Mouse (Mus musculus) neural tube, embryonic 15.5 days (tissue): ENCODE results near the gene Psmd10. TPM values are rescaled to one million over a fixed set of nuclear protein-coding genes. Genes with fewer than 3 reads are reported as not detected.
A peak's percentile ranks its signal among the peaks of the same experiment; 100 is the strongest.

Experiments used
- ATAC-seq: fragments of 200-750 bp; cut with Nextera tagmentation; 2 replicates; pipeline ENCODE4 v1.8.0; 2017; ENCODE audit warnings: mild to moderate bottlenecking, moderate TSS enrichment, moderate library complexity; ENCODE audit not compliant: low FRiP score
- H3K27ac ChIP-seq: fragments of 300-500 bp; sonication (generic); replicated peaks from 2 replicates; pipeline ENCODE4 v1.5.1; 2015; ENCODE audit warnings: mild to moderate bottlenecking, inconsistent platforms
- H3K27me3 ChIP-seq: fragments of 300-500 bp; sonication (generic); replicated peaks from 2 replicates; pipeline ENCODE4 v1.6.1; 2015; ENCODE audit warnings: inconsistent platforms
- H3K36me3 ChIP-seq: fragments of 300-500 bp; sonication (generic); 2 replicates; pipeline ENCODE4 v1.6.1; 2015; ENCODE audit warnings: inconsistent platforms
- H3K4me1 ChIP-seq: fragments of 300-500 bp; sonication (generic); 2 replicates; pipeline ENCODE4 v1.6.1; 2015; ENCODE audit warnings: inconsistent platforms
- H3K4me2 ChIP-seq: fragments of 300-500 bp; sonication (generic); 2 replicates; pipeline ENCODE4 v1.6.1; 2015; ENCODE audit warnings: inconsistent platforms, mild to moderate bottlenecking, moderate library complexity
- H3K4me3 ChIP-seq: fragments of 300-500 bp; sonication (generic); replicated peaks from 2 replicates; pipeline ENCODE4 v1.5.1; 2015; ENCODE audit warnings: mild to moderate bottlenecking, inconsistent platforms
- H3K9ac ChIP-seq: fragments of 300-500 bp; sonication (generic); replicated peaks from 2 replicates; pipeline ENCODE4 v1.6.1; 2015; ENCODE audit warnings: mild to moderate bottlenecking, inconsistent platforms
- H3K9me3 ChIP-seq: fragments of 300-500 bp; sonication (generic); replicated peaks from 2 replicates; pipeline ENCODE4 v1.6.1; 2016; ENCODE audit warnings: inconsistent platforms
- WGBS: fragments of 180-500 bp; shearing (Covaris S2); methylation state at CpG from one replicate; pipeline ENCODE4 v1.1.7; 2015; ENCODE audit warnings: mixed read lengths; 5-methylcytosine and 5-hydroxymethylcytosine counted together
- polyA plus RNA-seq: library from polyadenylated mRNA; unstranded; fragments of >200 nt; fragmentation: Nextera tagmentation; extraction: Ambion mirVana; gene quantifications from 2 replicates; pipeline ENCODE4 v1.2.1, GENCODE M21; 2015

Psmd10 gene
- polyA plus RNA-seq: 43.8 and 46.6 TPM in 2 replicates

DNA sequence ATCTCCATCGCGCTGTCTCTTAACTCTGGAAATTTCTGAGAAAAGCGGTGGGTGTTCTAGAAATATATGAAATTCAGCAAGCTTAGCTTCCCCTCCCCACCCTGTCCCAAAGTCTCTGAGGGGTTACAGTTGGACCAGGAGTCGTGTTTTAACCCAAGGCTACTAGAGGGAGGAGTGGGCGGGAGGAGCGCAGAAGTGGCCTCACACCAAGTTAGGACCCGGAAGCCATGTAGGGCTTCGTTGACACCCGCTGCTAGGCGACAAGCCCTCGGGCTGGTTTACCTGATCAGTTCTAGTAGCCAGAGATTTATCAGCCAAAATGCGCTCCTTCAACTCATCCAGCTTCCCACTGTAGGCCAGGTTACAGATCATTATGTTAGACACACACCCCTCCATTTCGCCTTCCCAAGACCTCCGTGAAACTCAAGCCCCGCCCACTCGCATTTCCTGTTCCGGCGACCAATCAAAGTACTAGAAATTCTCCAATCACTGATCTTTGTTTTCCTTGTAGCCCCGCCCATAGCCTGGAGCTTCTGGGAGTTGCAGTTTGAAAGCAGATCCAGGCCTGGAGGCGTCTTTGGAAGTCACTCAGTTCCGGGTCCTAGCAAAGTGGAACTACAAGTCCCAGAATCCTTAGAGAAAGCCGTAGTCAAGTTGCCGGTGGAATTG lies at the start of gene Psmd10, which contains the start of gene Atg4a:
TSS of gene Psmd10 (minus strand) at position 457 of the 669 bp plus-strand sequence.
TSS of gene Atg4a (plus strand) at position 636 of the 669 bp plus-strand sequence.
- no peaks in the 10 kb centered on the region for H3K36me3 ChIP-seq
- peak within 1 kb of the TSS; percentile 67; the same call in 1 of the 2 replicates for H3K27ac ChIP-seq
- no peaks in the 10 kb centered on the region for H3K4me1 ChIP-seq
- no peaks in the 10 kb centered on the region for H3K9me3 ChIP-seq
- H3K4me2 ChIP-seq: peak within 1 kb of the TSS; percentile 55
- H3K9ac ChIP-seq: peak within 1 kb of the TSS; percentile 47
- ATAC-seq: peak; percentile 98
- WGBS: 22% methylated on average over 23 of the region's 23 CpGs
- peak within 1 kb of the TSS; percentile 56 for H3K4me3 ChIP-seq
- peaks cover 15% of the 10 kb centered on the region; the same call in 1 of the 2 replicates for H3K27me3 ChIP-seq

- no peak for ATAC-seq
- H3K9me3 ChIP-seq: no peaks in the 10 kb centered on the region
- H3K4me2 ChIP-seq: no peak overlapping the region
- H3K4me1 ChIP-seq: no peaks in the 10 kb centered on the region
- H3K27me3 ChIP-seq: 0 out of 2 replicates have a peak, but pooled peaks cover 8% of the 10 kb centered on the region
- no peak overlapping the region for H3K4me3 ChIP-seq
- H3K27ac ChIP-seq: no peak overlapping the region
- no peaks in the 10 kb centered on the region; the same call in 1 of the 2 replicates for H3K36me3 ChIP-seq
- no peak overlapping the region for H3K9ac ChIP-seq
Measured at GRCm38 (mm10) chrX:140998885-140999284, 42.4 kb upstream of the Psmd10 start.

- Histone ChIP-seq H3K4me2 (no peak overlapping the region), H3K9me3 (no peaks in the 10 kb centered on the region), H3K36me3 (no peaks in the 10 kb centered on the region; the same call in 1 of the 2 replicates), H3K4me1 (no peaks in the 10 kb centered on the region), H3K27ac (no peak overlapping the region), H3K9ac (no peak overlapping the region), H3K4me3 (no peak overlapping the region), H3K27me3 (peaks cover 9% of the 10 kb centered on the region; the same call in 1 of the 2 replicates)
- 56% methylated on average over 1 of the region's 1 CpGs for WGBS
- no peak for ATAC-seq
Measured at GRCm38 (mm10) chrX:140997912-140998545, 41.5 kb upstream of the Psmd10 start.

DNA sequence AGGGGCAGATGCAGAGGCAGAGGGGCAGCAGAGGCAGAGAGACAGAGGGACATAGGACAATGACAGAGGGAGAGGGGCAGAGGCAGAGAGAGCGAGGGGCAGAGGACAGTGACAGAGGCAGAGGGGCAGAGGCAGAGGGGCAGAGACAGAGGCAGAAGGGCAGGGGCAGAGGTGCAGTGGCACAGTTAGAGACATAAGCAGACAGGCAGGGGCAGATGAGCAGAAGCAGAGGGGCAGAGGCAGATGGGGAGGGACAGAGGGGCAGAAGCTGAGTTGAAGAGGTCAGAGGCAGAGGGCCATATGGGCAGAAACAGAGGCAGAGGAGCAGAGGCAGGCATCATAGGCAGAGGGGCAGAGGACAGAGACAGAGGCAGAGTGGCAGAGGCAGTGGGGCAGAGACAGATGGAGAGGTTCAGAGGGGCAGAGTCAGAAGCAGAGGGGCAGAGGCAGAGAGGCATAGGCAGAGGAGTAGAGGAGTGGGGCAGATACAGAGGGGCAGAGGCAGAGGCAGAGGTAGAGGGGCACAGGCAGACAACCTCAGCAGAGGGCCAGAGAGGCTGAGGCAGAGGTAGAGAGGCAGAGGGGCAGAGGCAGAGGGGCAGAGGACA lies 40.5 kb upstream of the Psmd10 start:
- Histone ChIP-seq H3K4me2 (no peak overlapping the region), H3K27me3 (peaks cover 11% of the 10 kb centered on the region; the same call in 1 of the 2 replicates), H3K4me1 (no peaks in the 10 kb centered on the region), H3K36me3 (no peaks in the 10 kb centered on the region; the same call in 1 of the 2 replicates), H3K4me3 (no peak overlapping the region), H3K9ac (no peak overlapping the region), H3K9me3 (no peaks in the 10 kb centered on the region), H3K27ac (no peak overlapping the region)
- ATAC-seq: peak; percentile 69; the same call in 1 of the 2 replicates
- WGBS: 70% methylated on average over 1 of the region's 1 CpGs

- Histone ChIP-seq H3K4me2 (no peak overlapping the region), H3K36me3 (no peaks in the 10 kb centered on the region), H3K4me1 (no peaks in the 10 kb centered on the region), H3K27me3 (peaks cover 44% of the 10 kb centered on the region), H3K9ac (no peak overlapping the region), H3K9me3 (no peaks in the 10 kb centered on the region), H3K27ac (no peak overlapping the region), H3K4me3 (no peak overlapping the region)
- 82% methylated on average over 2 of the region's 2 CpGs for WGBS
- ATAC-seq: no peak
Measured at GRCm38 (mm10) chrX:140985256-140985655, 28.7 kb upstream of the Psmd10 start.

DNA sequence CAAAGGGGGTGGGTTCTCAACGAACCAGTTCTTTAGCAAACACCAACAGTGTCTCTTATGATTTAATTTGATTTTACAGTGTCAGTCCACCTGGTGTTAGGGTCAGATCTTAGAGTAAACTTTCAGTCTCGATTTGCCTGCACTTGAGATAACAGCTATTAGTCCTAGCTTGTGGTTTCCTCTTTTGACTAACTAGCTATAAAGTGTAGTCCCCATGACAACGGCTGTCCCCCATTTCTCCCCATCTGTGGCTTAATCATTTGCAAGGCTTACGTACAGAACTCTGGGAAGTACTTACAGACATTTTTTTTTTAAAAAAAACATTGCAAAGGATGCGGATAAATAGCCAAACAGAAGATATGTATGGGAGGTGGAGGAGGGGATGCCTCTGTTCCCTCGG lies 28.3 kb upstream of the Psmd10 start:
- no peak overlapping the region for H3K4me3 ChIP-seq
- peaks cover 44% of the 10 kb centered on the region for H3K27me3 ChIP-seq
- WGBS: 69% methylated on average over 6 of the region's 6 CpGs
- no peaks in the 10 kb centered on the region for H3K4me1 ChIP-seq
- H3K36me3 ChIP-seq: no peaks in the 10 kb centered on the region
- H3K9ac ChIP-seq: no peak overlapping the region
- ATAC-seq: no peak
- H3K9me3 ChIP-seq: no peaks in the 10 kb centered on the region
- no peak overlapping the region for H3K27ac ChIP-seq
- no peak overlapping the region for H3K4me2 ChIP-seq

DNA sequence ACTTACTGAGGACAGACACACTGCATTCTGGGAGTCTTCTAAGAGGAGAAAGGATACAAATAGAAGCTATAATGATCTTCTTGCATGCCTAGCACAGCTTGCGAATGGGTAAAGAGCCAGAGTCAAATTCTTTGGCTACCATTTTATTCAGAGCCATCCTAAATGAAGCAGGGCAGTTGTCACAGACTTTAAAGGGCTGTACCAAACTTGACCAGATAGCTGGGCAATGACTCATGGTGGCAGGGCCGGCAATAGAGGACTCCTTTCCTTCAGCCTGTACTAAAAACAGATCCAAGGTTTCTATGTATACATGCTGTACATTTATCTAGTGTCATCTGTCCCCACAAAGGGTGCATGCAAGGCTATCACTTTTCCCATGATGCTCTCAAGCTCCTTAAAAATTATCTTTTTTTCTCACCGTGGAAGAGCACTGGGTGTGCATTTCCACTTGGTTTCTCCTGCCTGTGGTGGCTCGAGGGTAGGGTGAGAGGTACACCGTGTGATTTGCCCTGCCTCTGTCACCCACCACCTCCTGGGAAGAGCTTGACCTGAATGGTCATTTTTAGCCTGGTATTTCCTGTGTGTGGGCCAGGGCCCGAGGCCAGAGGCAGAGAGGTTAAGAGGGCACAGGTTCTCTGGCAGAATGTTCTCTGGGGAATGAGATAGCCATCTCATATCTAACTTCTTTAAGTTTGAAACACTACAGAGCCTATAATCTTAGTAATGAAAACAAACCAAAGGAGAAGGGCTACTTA lies 26.9 kb upstream of the Psmd10 start:
- H3K27ac ChIP-seq: no peak overlapping the region
- no peak overlapping the region for H3K4me3 ChIP-seq
- no peak for ATAC-seq
- no peaks in the 10 kb centered on the region for H3K36me3 ChIP-seq
- H3K4me1 ChIP-seq: no peaks in the 10 kb centered on the region
- H3K9me3 ChIP-seq: no peaks in the 10 kb centered on the region
- H3K9ac ChIP-seq: no peak overlapping the region
- no peak overlapping the region for H3K4me2 ChIP-seq
- peaks cover 51% of the 10 kb centered on the region for H3K27me3 ChIP-seq
- WGBS: 70% methylated on average over 6 of the region's 6 CpGs

- 77% methylated on average over 4 of the region's 4 CpGs for WGBS
- ATAC-seq: no peak
- no peak overlapping the region for H3K27ac ChIP-seq
Measured at GRCm38 (mm10) chrX:140980163-140980562, 23.6 kb upstream of the Psmd10 start.

GRCm38 (mm10) chrX:140979546-140979945 lies 23.0 kb upstream of the Psmd10 start:
- no peaks in the 10 kb centered on the region for H3K4me1 ChIP-seq
- H3K9ac ChIP-seq: no peak overlapping the region
- no peak overlapping the region for H3K27ac ChIP-seq
- H3K4me2 ChIP-seq: no peak overlapping the region
- H3K36me3 ChIP-seq: no peaks in the 10 kb centered on the region
- 87% methylated on average over 2 of the region's 2 CpGs for WGBS
- H3K4me3 ChIP-seq: no peak overlapping the region
- H3K27me3 ChIP-seq: peaks cover 42% of the 10 kb centered on the region
- ATAC-seq: no peak
- no peaks in the 10 kb centered on the region for H3K9me3 ChIP-seq

More at GRCm38 (mm10) chrX:140980163-140980562, 23.6 kb upstream of the Psmd10 start:
- H3K36me3 ChIP-seq: no peaks in the 10 kb centered on the region
- H3K9ac ChIP-seq: no peak overlapping the region
- H3K4me1 ChIP-seq: no peaks in the 10 kb centered on the region
- peaks cover 42% of the 10 kb centered on the region for H3K27me3 ChIP-seq
- no peak overlapping the region for H3K4me2 ChIP-seq
- no peaks in the 10 kb centered on the region for H3K9me3 ChIP-seq
- H3K4me3 ChIP-seq: no peak overlapping the region

DNA sequence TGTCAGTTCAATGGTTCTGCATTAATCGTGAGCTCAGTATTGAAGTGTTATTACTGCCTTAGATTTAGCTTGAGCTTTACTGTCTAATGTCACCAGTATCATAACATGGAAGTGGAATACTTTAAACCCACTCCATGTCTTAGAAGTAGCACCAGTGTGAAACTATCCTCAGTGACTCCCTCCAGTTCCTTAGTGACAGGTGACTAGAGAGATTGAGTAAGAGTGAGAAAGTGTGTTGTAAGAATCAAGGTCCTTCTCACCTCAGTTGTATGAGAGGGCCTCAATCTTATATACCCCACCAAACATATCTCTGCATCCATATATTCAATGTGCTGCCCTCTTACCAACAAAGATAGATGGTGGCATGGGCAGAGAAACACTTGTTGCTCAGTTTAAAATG lies 22.4 kb upstream of the Psmd10 start:
- H3K4me2 ChIP-seq: no peak overlapping the region
- no peaks in the 10 kb centered on the region for H3K36me3 ChIP-seq
- no peak overlapping the region for H3K4me3 ChIP-seq
- no peak overlapping the region for H3K9ac ChIP-seq
- no peaks in the 10 kb centered on the region for H3K9me3 ChIP-seq
- 97% methylated on average over 1 of the region's 1 CpGs for WGBS
- no peaks in the 10 kb centered on the region for H3K4me1 ChIP-seq
- H3K27ac ChIP-seq: no peak overlapping the region
- peaks cover 40% of the 10 kb centered on the region for H3K27me3 ChIP-seq
- no peak for ATAC-seq

DNA sequence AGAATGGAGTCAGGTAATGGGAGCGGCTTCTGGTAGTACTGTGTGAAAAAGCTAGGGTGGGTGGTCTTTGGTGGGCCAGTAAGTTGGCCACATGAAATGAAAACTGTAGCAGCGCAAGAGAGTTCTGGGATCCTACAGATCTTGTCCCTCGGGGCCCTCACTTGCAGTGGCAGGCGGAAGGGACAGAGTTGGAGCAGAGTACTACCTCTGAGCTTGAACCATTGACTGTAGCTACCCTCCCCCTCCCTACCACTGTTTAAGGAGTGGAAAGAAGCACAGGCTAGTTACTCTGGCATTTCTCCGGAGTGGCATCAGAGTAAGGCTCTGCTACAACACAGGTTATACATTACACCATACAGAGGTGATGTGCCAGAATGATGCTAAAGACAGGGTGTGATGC lies 431 bp upstream of the Psmd10 start:
- Histone ChIP-seq H3K36me3 (no peaks in the 10 kb centered on the region), H3K4me1 (no peaks in the 10 kb centered on the region), H3K27ac (no peak overlapping the region), H3K4me2 (peak overlapping the region; percentile 55), H3K27me3 (peaks cover 15% of the 10 kb centered on the region; the same call in 1 of the 2 replicates), H3K9me3 (no peaks in the 10 kb centered on the region), H3K9ac (peak overlapping the region; percentile 47), H3K4me3 (peak overlapping the region; percentile 56)
- peak; percentile 77 for ATAC-seq
- 37% methylated on average over 5 of the region's 5 CpGs for WGBS
